Mouse (Mus musculus): ENCODE measurements around the gene Upk3bl. TPM values are rescaled to one million over a fixed set of nuclear protein-coding genes. Genes with fewer than 3 reads are reported as not detected.

Upk3bl gene
- total and polyA plus RNA-seq, 3 experiments: not detected

DNA sequence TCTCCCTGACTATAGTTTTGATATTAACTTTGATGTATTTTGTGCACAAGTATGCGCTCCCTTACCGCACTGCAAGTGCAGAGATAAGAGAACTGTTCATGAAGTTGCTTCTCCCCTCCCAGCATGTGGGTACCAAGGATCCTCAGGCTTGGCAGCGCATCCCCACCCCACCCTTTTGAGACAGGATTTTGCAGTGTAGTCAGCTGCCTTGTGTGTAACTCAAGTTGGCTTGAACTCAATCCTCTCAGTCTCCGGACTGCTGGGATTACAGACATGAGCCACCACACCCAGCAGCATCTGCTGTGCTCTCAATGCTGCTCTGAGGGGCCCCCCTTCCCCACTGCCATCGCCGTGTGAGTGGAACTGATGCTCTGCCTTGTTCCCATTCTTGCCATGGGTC is 37.0 kb upstream of the Upk3bl start:
- no peak for DNase-seq (ENCODE audit: extremely low read depth)
- H3K4me2 ChIP-seq (ENCODE audit: insufficient read depth, low read depth, poor library complexity, severe bottlenecking): no peak overlapping the region
- H3K9me3 ChIP-seq (replicated peaks; ENCODE audit: low read length): no peaks in the 10 kb centered on the region
- H3K79me2 ChIP-seq (replicated peaks; ENCODE audit: control insufficient read depth, extremely low read depth, insufficient read depth, poor library complexity, severe bottlenecking): no peaks in the 10 kb centered on the region; the same call in 1 of the 2 replicates
- in situ Hi-C loops (cut with MboI; ENCODE audit: low pct_ligation_motif_present, low pct_unique_long_range_greater_than_20kb, low sequenced_read_pairs): no loop called here
- no peaks in the 10 kb centered on the region for H3K27me3 ChIP-seq (replicated peaks)
- H3K4me3 ChIP-seq (replicated peaks in 1 of 3; ENCODE audit: low read depth in 2 of 3, low read length in 2 of 3, poor library complexity in 1 of 3): no peak overlapping the region
- H3K36me3 ChIP-seq (replicated peaks in 1 of 2; ENCODE audit: control insufficient read depth in 1 of 2, insufficient read depth in 1 of 2, low read length in 1 of 2): peaks cover 33 to 88% of the 10 kb centered on the region in 2 experiments
- dilution Hi-C loops (cut with MboI; ENCODE audit: extremely low pct_ligation_motif_present, extremely low pct_unique_long_range_greater_than_20kb, low sequenced_read_pairs): no loop called here
- TF ChIP-seq NRF1 (IDR thresholded peaks at IDR 0.05; ENCODE audit: low read depth, low read length) (no peak), ZC3H11A (IDR thresholded peaks at IDR 0.05; ENCODE audit: low read depth, low read length) (no peak), EP300 (IDR thresholded peaks at IDR 0.05; ENCODE audit: low read length) (no peak), BHLHE40 (IDR thresholded peaks at IDR 0.05; ENCODE audit: low read depth, low read length) (no peak), POLR2A (IDR thresholded peaks at IDR 0.05; ENCODE audit: low read depth, low read length) (no peak), SMC3 (IDR thresholded peaks at IDR 0.05; ENCODE audit: low read depth, low read length) (no peak), UBTF (IDR thresholded peaks at IDR 0.05; ENCODE audit: low read depth, low read length) (no peak), SIN3A (IDR thresholded peaks at IDR 0.05; ENCODE audit: low read length) (no peak), IRF4 (IDR thresholded peaks at IDR 0.05; ENCODE audit: low read depth, low read length) (no peak), ETS1 (conservative IDR thresholded peaks at IDR 0.05; ENCODE audit: low read depth, low read length) (no peak), TCF12 (IDR thresholded peaks at IDR 0.05; ENCODE audit: low read depth, low read length) (no peak), CHD1 (IDR thresholded peaks at IDR 0.05; ENCODE audit: low read depth, low read length) (no peak)
- no peak overlapping the region for H3K9ac ChIP-seq (ENCODE audit: insufficient read depth, low read depth)
- H3K27ac ChIP-seq (ENCODE audit: insufficient read depth, low read depth): no peak overlapping the region
- H3K4me1 ChIP-seq (ENCODE audit: control insufficient read depth in 1 of 2, insufficient read depth in 2 of 2): peaks cover 23 to 87% of the 10 kb centered on the region in 2 experiments

DNA sequence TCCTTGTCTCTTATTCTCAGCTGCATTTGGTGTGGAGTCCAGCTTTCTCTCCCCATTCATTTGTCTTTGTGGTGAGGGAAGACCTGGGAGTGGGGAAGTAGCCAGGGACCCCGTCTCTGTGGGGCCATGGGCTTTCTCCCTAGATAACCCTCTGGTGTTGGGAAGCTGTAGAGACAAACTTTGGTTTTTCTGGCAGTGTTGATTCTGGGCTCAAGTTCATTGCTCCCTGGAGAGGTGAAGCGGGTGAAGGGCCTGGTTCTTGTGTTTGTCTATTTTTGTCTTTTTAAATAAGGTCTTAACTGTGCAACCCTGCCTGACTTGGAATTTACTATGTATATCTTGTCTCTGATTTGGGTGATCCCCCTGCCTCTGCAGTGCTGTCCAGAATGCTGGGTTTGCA is 35.6 kb upstream of the Upk3bl start:
- Histone ChIP-seq H3K9me3 (replicated peaks; ENCODE audit: low read length) (no peaks in the 10 kb centered on the region), H3K27ac (ENCODE audit: insufficient read depth, low read depth) (no peak overlapping the region), H3K79me2 (replicated peaks; ENCODE audit: control insufficient read depth, extremely low read depth, insufficient read depth, poor library complexity, severe bottlenecking) (no peaks in the 10 kb centered on the region; the same call in 1 of the 2 replicates), H3K36me3 (replicated peaks in 1 of 2; ENCODE audit: control insufficient read depth in 1 of 2, insufficient read depth in 1 of 2, low read length in 1 of 2) (peaks cover 23 to 86% of the 10 kb centered on the region in 2 experiments), H3K4me1 (ENCODE audit: control insufficient read depth in 1 of 2, insufficient read depth in 2 of 2) (peaks cover 23 to 82% of the 10 kb centered on the region in 2 experiments), H3K27me3 (replicated peaks) (no peaks in the 10 kb centered on the region), H3K4me2 (ENCODE audit: insufficient read depth, low read depth, poor library complexity, severe bottlenecking) (no peak overlapping the region), H3K4me3 (replicated peaks in 1 of 3; ENCODE audit: low read depth in 2 of 3, low read length in 2 of 3, poor library complexity in 1 of 3) (no peak overlapping the region), H3K9ac (ENCODE audit: insufficient read depth, low read depth) (no peak overlapping the region)
- dilution Hi-C loops (cut with MboI; ENCODE audit: extremely low pct_ligation_motif_present, extremely low pct_unique_long_range_greater_than_20kb, low sequenced_read_pairs) (no loop called here), in situ Hi-C loops (cut with MboI; ENCODE audit: low pct_ligation_motif_present, low pct_unique_long_range_greater_than_20kb, low sequenced_read_pairs) (no loop called here)
- DNase-seq (ENCODE audit: extremely low read depth): no peak
- no peak for TF ChIP-seq NRF1 (IDR thresholded peaks at IDR 0.05; ENCODE audit: low read depth, low read length)
- TF ChIP-seq MAZ (IDR thresholded peaks at IDR 0.05; ENCODE audit: low read depth, low read length): no peak
- TF ChIP-seq PAX5 (IDR thresholded peaks at IDR 0.05; ENCODE audit: low read length): no peak
- no peak for TF ChIP-seq BHLHE40 (IDR thresholded peaks at IDR 0.05; ENCODE audit: low read depth, low read length)
- no peak for TF ChIP-seq MAX (IDR thresholded peaks at IDR 0.05; ENCODE audit: low read length)
- no peak for TF ChIP-seq ELF1 (IDR thresholded peaks at IDR 0.05; ENCODE audit: low read depth, low read length)
- TF ChIP-seq USF2 (conservative IDR thresholded peaks at IDR 0.05; ENCODE audit: low read depth, low read length): no peak
- TF ChIP-seq GABPA (IDR thresholded peaks at IDR 0.05; ENCODE audit: insufficient replicate concordance, low read depth, low read length): no peak
- TF ChIP-seq UBTF (IDR thresholded peaks at IDR 0.05; ENCODE audit: low read depth, low read length): no peak
- no peak for TF ChIP-seq CHD1 (IDR thresholded peaks at IDR 0.05; ENCODE audit: low read depth, low read length)

Measured in CH12.LX (cell line).